Mouse (Mus musculus) yolk sac, embryonic 10.5 days (tissue): ENCODE data around the gene Ugt1a10.
A peak's percentile ranks its signal among the peaks of the same experiment; 100 is the strongest.

Experiments used
- DNase-seq: peaks from one replicate; pipeline ENCODE4 v3.0.0-alpha.2; 2017; ENCODE audit warnings: low spot score

Ugt1a10 gene

GRCm38 (mm10) chr1:88231803-88232499, 176.8 kb downstream of the Ugt1a10 start:
- no peak for DNase-seq

GRCm38 (mm10) chr1:88232664-88233380, 177.6 kb downstream of the Ugt1a10 start:
- no peak for DNase-seq

GRCm38 (mm10) chr1:88233421-88234247, 178.4 kb downstream of the Ugt1a10 start:
- DNase-seq: no peak

GRCm38 (mm10) chr1:88234248-88234610, 179.0 kb downstream of the Ugt1a10 start:
- DNase-seq: no peak

- DNase-seq: no peak
Observed at GRCm38 (mm10) chr1:88234646-88235045, 179.5 kb downstream of the Ugt1a10 start.

- no peak for DNase-seq
Observed at GRCm38 (mm10) chr1:88235046-88235893, 180.1 kb downstream of the Ugt1a10 start.

GRCm38 (mm10) chr1:88235894-88236415, 180.8 kb downstream of the Ugt1a10 start:
- no peak for DNase-seq

- peak; percentile 97 for DNase-seq
Observed at GRCm38 (mm10) chr1:88237311-88237710, 182.1 kb downstream of the Ugt1a10 start.

- no peak for DNase-seq
Observed at GRCm38 (mm10) chr1:88238771-88239170, 183.6 kb downstream of the Ugt1a10 start.

- DNase-seq: no peak
Observed at GRCm38 (mm10) chr1:88240072-88240471, 184.9 kb downstream of the Ugt1a10 start.

GRCm38 (mm10) chr1:88240579-88240978, 185.4 kb downstream of the Ugt1a10 start:
- no peak for DNase-seq

GRCm38 (mm10) chr1:88243861-88244260, 188.7 kb downstream of the Ugt1a10 start:
- DNase-seq: no peak

GRCm38 (mm10) chr1:88245881-88246280, 190.7 kb downstream of the Ugt1a10 start:
- no peak for DNase-seq

- DNase-seq: peak; percentile 78
Observed at GRCm38 (mm10) chr1:88246386-88246785, 191.2 kb downstream of the Ugt1a10 start.

GRCm38 (mm10) chr1:88247660-88248059, 192.5 kb downstream of the Ugt1a10 start:
- DNase-seq: no peak

GRCm38 (mm10) chr1:88248658-88249057, 193.5 kb downstream of the Ugt1a10 start:
- no peak for DNase-seq

- no peak for DNase-seq
Observed at GRCm38 (mm10) chr1:88249596-88249995, 194.4 kb downstream of the Ugt1a10 start.

GRCm38 (mm10) chr1:88250023-88250422, 194.8 kb downstream of the Ugt1a10 start:
- no peak for DNase-seq

GRCm38 (mm10) chr1:88253106-88253505, 197.9 kb downstream of the Ugt1a10 start:
- no peak for DNase-seq

- peak; percentile 94 for DNase-seq
Observed at GRCm38 (mm10) chr1:88253540-88253939, 198.4 kb downstream of the Ugt1a10 start.

- DNase-seq: no peak
Observed at GRCm38 (mm10) chr1:88254793-88255465, 199.7 kb downstream of the Ugt1a10 start.
